Mouse (Mus musculus) Patski (cell line): ENCODE data around the gene Setd5. TPM values are rescaled to one million over a fixed set of nuclear protein-coding genes. Genes with fewer than 3 reads are reported as not detected.

Experiments used
- ATAC-seq: fragments of 100-300 bp; one replicate; pipeline ENCODE4 v1.8.0; 2021
- CTCF ChIA-PET: fragments of 350-600 bp; sonication (Branson Sonifier 250); formaldehyde crosslinking; loops from one replicate; lab custom pipeline; 2022; ENCODE audit warnings: inconsistent platforms; lab: Charles Lee
- POLR2A ChIA-PET: fragments of 350-600 bp; sonication (Branson Sonifier 250); formaldehyde crosslinking; loops from one replicate; lab custom pipeline; 2022; ENCODE audit warnings: antibody characterized with exemption, inconsistent platforms; lab: Charles Lee
- DNase-seq: peaks from one replicate; pipeline ENCODE4 v3.0.0-alpha.2; 2011; ENCODE audit warnings: low read depth, low spot score
- H3K27me3 ChIP-seq: fragments of 371-371 bp; one replicate; pipeline ENCODE4 v1.5.1; 2021
- CTCF ChIP-seq: fragments of 100-300 bp; IDR thresholded peaks from one replicate; pipeline ENCODE4 v1.5.1; 2021
- in situ Hi-C: fragments of 300-500 bp; cut with MboI; formaldehyde crosslinking; loops from 3 replicates; pipeline ENCODE4 v1.11.1; 2018; ENCODE audit warnings: low pct_unique_long_range_greater_than_20kb, mixed read lengths
- polyA plus RNA-seq: library from polyadenylated mRNA; unstranded; gene quantifications from one replicate; pipeline ENCODE4 v1.2.3, GENCODE M21; 2021

Gene Setd5
- polyA plus RNA-seq, 1 experiment from 2014 or later, result 60.3 TPM

DNA sequence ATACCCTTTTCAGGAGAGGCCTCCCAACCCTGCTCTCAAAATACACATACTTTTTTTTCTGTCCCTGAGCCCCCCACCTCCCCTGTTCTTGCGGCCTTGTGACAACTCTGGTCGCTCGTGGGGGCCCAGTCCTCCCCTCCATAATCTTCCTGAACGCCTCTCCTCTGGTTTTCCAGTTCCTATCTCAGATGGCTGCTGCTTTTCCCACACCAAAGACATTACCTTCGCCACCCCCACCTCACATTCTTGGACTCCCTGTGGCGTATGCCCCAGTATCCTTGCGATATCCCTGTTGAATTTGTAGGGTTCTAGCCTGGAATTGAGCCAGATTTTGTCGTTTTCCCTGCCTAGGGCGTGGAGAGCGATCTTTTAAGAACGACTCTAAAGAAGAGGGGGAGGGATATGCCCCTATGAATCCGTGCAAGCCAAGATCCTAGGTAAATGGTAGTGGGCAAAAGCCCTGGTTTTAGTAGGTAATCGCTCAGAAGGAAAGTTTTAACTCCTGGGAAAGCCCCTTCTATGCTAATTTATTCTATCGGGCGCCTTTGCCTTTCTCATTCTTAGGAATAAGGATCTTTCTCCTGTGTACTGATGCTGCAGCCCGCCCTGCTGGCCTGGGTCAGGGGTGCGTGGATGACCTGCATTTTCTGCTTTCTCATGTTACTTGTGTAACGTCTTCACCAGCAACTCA, 1.0 kb downstream of the Setd5 start:
- in situ Hi-C loops, result loop anchor here (25.0 kb wide), 1 partner anchor 816 kb away; the partner anchor contains the start of gene Lmcd1
- ChIA-PET POLR2A (interaction anchor here (0.8 to 1.2 kb wide), 2 partner anchors 18 to 29 kb away, joined by 3 to 4 read pairs; no protein-coding TSS in a partner anchor), CTCF (no interaction called here)
- ATAC-seq, result no peak
- DNase-seq, result no peak
- H3K27me3 ChIP-seq, result no peaks in the 10 kb centered on the region
- no peak for TF ChIP-seq CTCF

DNA sequence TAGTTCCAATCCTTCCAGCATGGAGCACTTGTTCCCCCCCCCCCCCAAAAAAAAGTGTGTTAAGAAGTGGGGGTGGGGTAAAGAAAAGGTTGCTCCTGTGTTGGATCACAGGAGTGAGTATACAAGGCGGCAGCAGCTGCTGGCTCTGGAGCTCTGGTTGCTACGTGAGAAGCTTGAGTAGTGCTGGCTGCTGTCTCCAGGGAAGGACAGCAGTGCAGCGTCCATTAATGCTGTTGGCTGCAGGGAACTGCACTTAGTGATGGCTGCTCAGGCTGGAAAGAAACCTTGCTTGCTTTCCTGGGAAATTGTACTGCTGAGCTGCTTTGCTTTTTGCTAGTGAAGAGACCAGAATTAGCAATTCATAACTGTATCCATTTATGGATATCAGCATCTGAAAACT, 2.3 kb downstream of the Setd5 start:
- ATAC-seq, result no peak
- CTCF ChIA-PET, result interaction anchor here (0.7 to 1.7 kb wide), 3 partner anchors 18 to 24 kb away, joined by 3 to 6 read pairs (median 6); no protein-coding TSS in a partner anchor
- no peak for TF ChIP-seq CTCF
- POLR2A ChIA-PET, result interaction anchor here (1.2 kb wide), 2 partner anchors 17 to 62 kb away, joined by 4 to 5 read pairs; no protein-coding TSS in a partner anchor
- in situ Hi-C loops, result loop anchor here (25.0 kb wide), 1 partner anchor 817 kb away; the partner anchor contains the start of gene Lmcd1
- no peaks in the 10 kb centered on the region for H3K27me3 ChIP-seq
- DNase-seq, result no peak

DNA sequence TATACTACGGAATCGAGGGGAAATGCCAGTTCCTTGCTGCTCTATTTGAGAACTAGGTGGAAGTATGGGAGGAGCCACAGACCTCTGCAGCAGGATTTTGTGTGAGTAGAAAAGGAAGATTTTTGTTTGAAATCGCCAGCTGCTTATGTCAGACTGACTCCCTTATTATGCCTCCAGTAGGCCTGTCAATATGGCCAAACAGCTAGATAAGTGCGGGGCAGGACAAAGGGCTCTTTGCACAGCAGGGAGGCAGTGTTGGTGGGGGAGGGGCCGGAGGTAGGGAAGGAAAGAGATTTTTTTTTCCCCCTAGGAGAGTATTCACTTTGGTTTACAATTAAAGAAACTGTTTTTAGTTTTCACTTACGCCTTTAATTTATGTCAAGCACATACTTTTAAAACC, 5.1 kb downstream of the Setd5 start:
- CTCF ChIA-PET, result no interaction called here
- POLR2A ChIA-PET, result interaction anchor here (0.7 kb wide), 1 partner anchor 261 kb away, joined by 3 read pairs; no protein-coding TSS in a partner anchor

DNA sequence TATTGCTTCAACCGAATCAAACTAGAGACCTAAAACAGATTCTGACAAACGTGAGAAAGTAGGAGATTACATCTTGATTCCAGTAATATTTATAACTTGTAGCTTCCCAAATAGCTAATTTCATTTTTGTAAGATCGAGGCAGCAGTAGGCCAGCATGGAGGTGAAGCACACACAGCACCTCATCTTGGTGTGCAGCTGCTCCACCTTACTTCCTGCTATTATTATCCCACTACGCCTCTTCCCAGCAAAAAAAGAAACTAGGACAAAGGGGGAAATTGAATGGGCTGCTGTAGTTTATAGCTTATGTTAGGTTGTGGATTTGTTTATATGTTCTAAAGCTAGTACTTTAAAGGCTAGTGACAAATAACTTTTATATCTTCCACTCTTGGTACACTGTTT, 7.4 kb downstream of the Setd5 start:
- ATAC-seq, result no peak
- H3K27me3 ChIP-seq, result no peaks in the 10 kb centered on the region
- CTCF ChIA-PET, result interaction anchor here (1.0 to 1.5 kb wide), 2 partner anchors 11 to 47 kb away, joined by 3 to 5 read pairs; no protein-coding TSS in a partner anchor
- POLR2A ChIA-PET, result interaction anchor here (0.6 kb wide), 1 partner anchor 320 kb away, joined by 3 read pairs; no protein-coding TSS in a partner anchor
- in situ Hi-C loops, result loop anchor here (25.0 kb wide), 1 partner anchor 822 kb away; the partner anchor contains the start of gene Lmcd1
- no peak for TF ChIP-seq CTCF
- DNase-seq, result no peak

More for the DNA sequence above, 5.1 kb downstream of the Setd5 start:
- H3K27me3 ChIP-seq, result no peaks in the 10 kb centered on the region
- ATAC-seq (no peak), DNase-seq (no peak)
- in situ Hi-C loops, result loop anchor here (25.0 kb wide), 1 partner anchor 820 kb away; the partner anchor contains the start of gene Lmcd1
- no peak for TF ChIP-seq CTCF

DNA sequence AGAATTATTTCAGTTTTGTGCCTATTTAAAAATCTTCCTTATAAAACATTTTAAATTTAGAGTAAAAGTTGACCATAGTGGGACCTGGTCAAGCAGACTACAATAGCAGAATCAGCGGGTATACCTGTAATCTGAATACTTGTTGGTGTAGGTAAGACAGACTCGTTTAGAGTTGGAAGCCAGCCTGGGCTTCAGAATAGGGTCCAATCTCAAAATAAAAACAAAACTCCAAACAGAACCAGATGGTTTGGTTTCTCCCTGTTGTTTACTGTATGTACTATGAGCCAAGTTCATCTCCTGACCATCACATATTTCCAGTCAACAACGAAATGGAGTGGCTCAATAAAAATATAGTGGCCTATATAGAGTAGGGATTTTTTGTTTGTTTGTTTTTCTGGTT, 16.0 kb downstream of the Setd5 start:
- in situ Hi-C loops, result loop anchor here (25.0 kb wide), 1 partner anchor 831 kb away; the partner anchor contains the start of gene Lmcd1
- no peak for TF ChIP-seq CTCF
- CTCF ChIA-PET, result interaction anchor here (1.2 to 1.6 kb wide), 2 partner anchors 10 to 18 kb away, joined by 3 read pairs; no protein-coding TSS in a partner anchor
- DNase-seq (no peak), ATAC-seq (no peak)
- no peaks in the 10 kb centered on the region for H3K27me3 ChIP-seq
- POLR2A ChIA-PET, result no interaction called here

DNA sequence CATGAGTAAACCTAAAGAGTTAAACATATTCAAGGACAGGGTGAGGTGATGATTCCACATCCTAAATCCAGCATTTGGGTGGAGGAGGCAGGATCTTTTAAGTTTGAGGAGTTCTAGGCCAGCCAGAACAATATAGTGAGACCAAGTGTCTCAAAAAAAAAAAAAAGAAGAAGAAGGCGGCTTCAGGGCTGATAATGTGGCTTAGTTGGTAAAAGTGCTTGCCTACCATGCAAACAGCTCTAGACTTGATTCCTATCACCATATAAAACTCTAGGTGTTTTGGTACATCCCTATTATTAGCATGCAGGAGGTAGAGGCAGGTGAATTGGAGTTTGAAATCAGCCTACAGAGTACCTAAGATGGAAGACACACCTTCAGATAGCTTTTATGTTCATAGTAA, 18.4 kb downstream of the Setd5 start:
- ATAC-seq (no peak), DNase-seq (no peak)
- in situ Hi-C loops, result loop anchor here (25.0 kb wide), 1 partner anchor 833 kb away; the partner anchor contains the start of gene Lmcd1
- TF ChIP-seq CTCF, result no peak
- ChIA-PET CTCF (interaction anchor here (1.3 kb wide), 1 partner anchor 11 kb away, joined by 5 read pairs; no protein-coding TSS in a partner anchor), POLR2A (interaction anchor here (0.7 to 1.5 kb wide), 2 partner anchors 17 to 19 kb away, joined by 3 to 4 read pairs; partner anchors contain the start of gene Setd5)
- H3K27me3 ChIP-seq, result no peaks in the 10 kb centered on the region

DNA sequence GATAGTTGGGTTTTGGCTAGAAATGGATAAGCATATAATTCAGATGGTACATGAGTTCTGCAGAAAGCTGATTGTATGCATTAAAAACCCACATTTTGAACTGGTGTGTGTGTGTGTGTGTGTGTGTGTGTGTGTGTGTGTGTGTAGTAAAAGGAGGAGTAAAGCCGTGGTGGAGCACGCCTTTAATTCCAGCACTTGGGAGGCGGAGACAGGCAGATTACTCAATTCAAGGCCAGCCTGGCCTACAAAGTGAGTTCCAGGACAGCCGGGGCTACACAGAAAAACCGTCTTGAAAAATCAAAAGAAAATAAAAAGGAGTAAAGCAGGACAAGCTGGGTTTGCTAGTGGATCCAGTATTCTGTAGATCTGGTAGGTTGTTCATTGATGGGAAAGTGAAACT, 20.5 kb downstream of the Setd5 start:
- POLR2A ChIA-PET, result interaction anchor here (0.6 kb wide), 1 partner anchor 13 kb away, joined by 3 read pairs; no protein-coding TSS in a partner anchor
- in situ Hi-C loops, result loop anchor here (25.0 kb wide), 1 partner anchor 835 kb away; the partner anchor contains the start of gene Lmcd1

DNA sequence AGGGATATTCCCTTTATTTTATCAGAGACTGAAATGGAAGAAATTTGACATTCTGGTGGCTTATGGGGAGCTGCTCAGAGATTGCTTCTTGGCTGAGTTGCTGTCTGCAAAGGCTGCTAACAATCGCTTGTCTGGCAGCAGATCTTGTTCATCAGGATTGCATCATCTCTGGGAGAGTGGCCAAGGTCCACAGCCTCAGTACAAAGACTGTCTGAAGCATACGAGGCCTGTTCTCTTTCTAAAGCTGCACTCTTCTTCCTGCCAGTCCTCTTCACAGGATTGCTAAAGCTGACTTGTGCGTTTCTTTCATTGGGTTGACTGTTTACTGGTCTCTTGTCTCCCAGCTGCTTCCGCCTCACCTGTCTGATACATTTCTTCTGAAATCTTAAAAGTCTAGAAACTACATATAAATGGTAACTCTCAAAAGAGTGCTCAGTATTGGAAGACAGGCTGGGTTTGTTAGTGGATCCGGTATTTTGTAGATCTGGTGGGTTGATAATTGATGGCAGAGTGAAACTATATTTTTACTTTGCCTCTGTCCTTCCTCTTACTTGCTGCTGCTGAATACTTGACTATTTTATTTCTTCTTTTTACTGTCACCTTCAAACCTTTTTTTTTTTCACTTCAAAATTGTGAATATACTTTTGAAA, 22.6 kb downstream of the Setd5 start:
- no peaks in the 10 kb centered on the region for H3K27me3 ChIP-seq
- peak; percentile 88 for ATAC-seq
- ChIA-PET CTCF (interaction anchor here (1.0 to 1.1 kb wide), 2 partner anchors 8 to 32 kb away, joined by 3 read pairs; no protein-coding TSS in a partner anchor), POLR2A (interaction anchor here (1.0 to 1.6 kb wide), 2 partner anchors 54 to 62 kb away, joined by 3 read pairs; partner anchors contain the start of gene Thumpd3)
- peak; percentile 74 for DNase-seq
- in situ Hi-C loops, result loop anchor here (5.0 to 25.0 kb wide), 2 partner anchors 57 to 837 kb away; partner anchors contain the start of gene Lmcd1
- no peak for TF ChIP-seq CTCF

More for the DNA sequence above, 20.5 kb downstream of the Setd5 start:
- H3K27me3 ChIP-seq, result no peaks in the 10 kb centered on the region
- ATAC-seq (no peak), DNase-seq (no peak)
- CTCF ChIA-PET, result interaction anchor here (1.1 kb wide), 1 partner anchor 18 kb away, joined by 6 read pairs; no protein-coding TSS in a partner anchor
- TF ChIP-seq CTCF, result no peak

DNA sequence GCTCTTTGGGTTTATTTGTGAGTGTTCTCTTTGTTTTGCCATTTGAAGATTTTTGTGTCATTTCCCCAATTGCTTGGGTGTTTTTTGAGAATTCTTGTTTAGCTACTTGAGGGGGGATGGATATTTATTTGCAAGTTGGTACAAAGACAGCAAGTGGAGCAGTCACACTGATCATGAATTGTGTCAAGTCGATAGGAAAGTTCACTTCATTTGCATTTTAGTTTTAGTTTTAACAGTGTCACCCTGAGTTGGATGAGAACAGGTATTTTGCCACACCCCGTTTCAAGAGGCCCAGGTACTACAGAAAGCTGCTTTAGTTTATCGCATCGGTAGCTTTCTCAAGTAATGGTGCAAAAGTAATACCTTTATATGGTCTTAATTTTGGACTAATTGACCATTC, 25.4 kb downstream of the Setd5 start:
- ATAC-seq, result no peak
- DNase-seq, result no peak
- TF ChIP-seq CTCF, result no peak
- POLR2A ChIA-PET, result no interaction called here
- CTCF ChIA-PET, result interaction anchor here (1.0 to 1.6 kb wide), 3 partner anchors 23 to 64 kb away, joined by 3 to 6 read pairs (median 5); no protein-coding TSS in a partner anchor
- in situ Hi-C loops, result loop anchor here (5.0 kb wide), 1 partner anchor 60 kb away; no protein-coding TSS in a partner anchor
- no peaks in the 10 kb centered on the region for H3K27me3 ChIP-seq

DNA sequence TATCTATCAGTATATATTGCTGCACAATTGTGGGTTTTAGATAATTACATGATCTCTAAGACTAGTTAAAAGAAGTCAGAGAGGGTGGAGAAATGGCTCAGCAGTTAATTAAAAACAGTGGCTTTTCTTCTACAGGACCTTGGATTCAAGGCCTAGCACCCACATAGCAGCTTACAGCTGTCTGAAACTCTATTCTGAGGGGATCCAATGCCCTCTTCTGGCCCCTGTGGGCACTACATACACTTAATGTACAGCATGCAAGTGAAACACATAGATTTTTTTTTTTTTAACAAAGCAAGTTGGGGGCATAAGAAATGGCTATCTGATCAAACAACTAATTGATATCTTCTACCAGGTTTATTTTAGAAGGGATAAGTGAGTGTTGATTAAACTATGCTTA, 26.6 kb downstream of the Setd5 start:
- ATAC-seq, result no peak
- POLR2A ChIA-PET, result no interaction called here
- CTCF ChIA-PET, result interaction anchor here (0.9 to 1.6 kb wide), 3 partner anchors 24 to 67 kb away, joined by 3 to 6 read pairs (median 5); no protein-coding TSS in a partner anchor

More for the DNA sequence above, 26.6 kb downstream of the Setd5 start:
- no peak for DNase-seq
- no peaks in the 10 kb centered on the region for H3K27me3 ChIP-seq
- peak; percentile 71 for TF ChIP-seq CTCF
- in situ Hi-C loops, result loop anchor here (5.0 kb wide), 1 partner anchor 61 kb away; no protein-coding TSS in a partner anchor
